11 mouse cellular contexts compared by ENCODE assay signal in genomic region chr14:46636364-46636763, GRCm38 (mm10).
DNase-seq lines count a peak whose midpoint lies in the region; ATAC-seq and TF ChIP-seq lines count a peak whose summit lies in the region.
"Had no signal": no experiment of that assay in that cellular context is flagged by ENCODE, and none has a peak within 500 bp of the region (broad histone marks: within the 10 kb centered on the region; RNA-seq: fewer than 3 reads in every experiment).

No protein-coding gene starts in this region.

- peaks cover 22% of the 10 kb centered on the region for H3K4me1 ChIP-seq in heart, embryonic 10.5 days
- H3K4me1 ChIP-seq in intestine, embryonic 16.5 days (ENCODE audit: control insufficient read depth, insufficient read depth, low read length): peaks cover 7% of the 10 kb centered on the region

- H3K4me3 ChIP-seq in C2C12 (ENCODE audit: insufficient read depth, poor library complexity, severe bottlenecking): no peak overlapping the region
- no peak overlapping the region for H3K4me3 ChIP-seq in heart, embryonic 10.5 days
- H3K4me3 ChIP-seq in intestine, embryonic 16.5 days (ENCODE audit: low read length): no peak overlapping the region
- H3K4me3 ChIP-seq: forebrain, embryonic 13.5 days; hindbrain, embryonic 13.5 days had no signal

- no peaks in the 10 kb centered on the region for H3K79me3 ChIP-seq in C2C12 (ENCODE audit: low read depth)

- no peaks in the 10 kb centered on the region for H3K79me2 ChIP-seq in C2C12 (ENCODE audit: control insufficient read depth, insufficient read depth)

- no peaks in the 10 kb centered on the region for H3K9me3 ChIP-seq in heart, embryonic 10.5 days
- H3K9me3 ChIP-seq in intestine, embryonic 16.5 days (ENCODE audit: control insufficient read depth, low read length): no peaks in the 10 kb centered on the region
- H3K9me3 ChIP-seq: forebrain, embryonic 13.5 days; hindbrain, embryonic 13.5 days had no signal

- no peak overlapping the region for H3K4me2 ChIP-seq in intestine, embryonic 16.5 days (ENCODE audit: low read depth, low read length)
- H3K4me2 ChIP-seq: forebrain, embryonic 13.5 days; hindbrain, embryonic 13.5 days had no signal

- H3K36me3 ChIP-seq in C2C12 (ENCODE audit: control insufficient read depth, insufficient read depth): no peaks in the 10 kb centered on the region
- no peaks in the 10 kb centered on the region for H3K36me3 ChIP-seq in heart, embryonic 10.5 days
- no peaks in the 10 kb centered on the region for H3K36me3 ChIP-seq in intestine, embryonic 16.5 days (ENCODE audit: control insufficient read depth, insufficient read depth, low read length)
- H3K36me3 ChIP-seq: hindbrain, embryonic 13.5 days had no signal

- H3K9ac ChIP-seq in intestine, embryonic 16.5 days (ENCODE audit: low read depth, low read length): no peak overlapping the region
- H3K9ac ChIP-seq: forebrain, embryonic 13.5 days; hindbrain, embryonic 13.5 days; liver, embryonic 14.5 days had no signal

- no peaks in the 10 kb centered on the region for H3K27me3 ChIP-seq in C2C12 (ENCODE audit: control insufficient read depth, insufficient read depth, insufficient read length)
- H3K27me3 ChIP-seq in heart, embryonic 10.5 days (ENCODE audit: insufficient read depth, poor library complexity, severe bottlenecking): no peaks in the 10 kb centered on the region
- H3K27me3 ChIP-seq in intestine, embryonic 16.5 days (replicated peaks; ENCODE audit: control insufficient read depth, insufficient read depth, low read length): no peaks in the 10 kb centered on the region

- TF ChIP-seq CTCF in C2C12 (IDR thresholded peaks at IDR 0.05; ENCODE audit: control insufficient read depth, insufficient read depth, insufficient read length): no peak

- 78% methylated on average over 6 of the region's 6 CpGs for WGBS in heart, embryonic 10.5 days
- 69% methylated on average over 6 of the region's 6 CpGs for WGBS in intestine, embryonic 16.5 days

- no peak overlapping the region for H3ac ChIP-seq in C2C12 (ENCODE audit: control insufficient read depth, insufficient read length, low read depth)

- 0 out of 2 replicates have a peak overlapping the region, but pooled peaks have one; percentile 3 for H3K27ac ChIP-seq in heart, embryonic 10.5 days
- no peak overlapping the region for H3K27ac ChIP-seq in intestine, embryonic 16.5 days (ENCODE audit: low read length)
- H3K27ac ChIP-seq: forebrain, embryonic 13.5 days; hindbrain, embryonic 13.5 days; liver, embryonic 14.5 days had no signal

- no peak for ATAC-seq in intestine, embryonic 16.5 days
- ATAC-seq in megakaryocyte-erythroid progenitor cell, adult 5-6 weeks (replicated peaks; ENCODE audit: low FRiP score, low TSS enrichment, poor library complexity, severe bottlenecking): no peak
- ATAC-seq: forebrain, embryonic 13.5 days had no signal

- DNase-seq in left cerebral cortex, adult 9 months (ENCODE audit: low spot score in 2 of 2): peak; percentile 4 to 17
- DNase-seq in left cerebral cortex, postnatal 14 days (ENCODE audit: low spot score in 2 of 2): no peak
- peak; percentile 29 for DNase-seq in adrenal gland, adult 8-10 months
- peak; percentile 59 for DNase-seq in heart, embryonic 10.5 days (ENCODE audit: low spot score)
- DNase-seq: kidney, postnatal 4 days had no signal

- intact Hi-C loops in left cerebral cortex, postnatal 14 days (cut with DNase I): no loop called here

TF ChIP-seq in C2C12, 6 proteins besides CTCF, POLR2A, EP300 and RAD21:
- TF ChIP-seq FOSL1 (IDR thresholded peaks at IDR 0.05; ENCODE audit: insufficient read depth, low read length, poor library complexity, severe bottlenecking): peak; percentile 97
- no peak for TF ChIP-seq CEBPB (IDR thresholded peaks at IDR 0.05; ENCODE audit: low read depth)
- TF ChIP-seq USF1 (IDR thresholded peaks at IDR 0.05; ENCODE audit: low read depth): no peak
- peak; percentile 83 for TF ChIP-seq MAX (IDR thresholded peaks at IDR 0.05)
- TF ChIP-seq MYOD1 (IDR thresholded peaks at IDR 0.05; ENCODE audit: control insufficient read depth, insufficient read length, low read depth): peak; percentile 81
- no peak for TF ChIP-seq MYOG (IDR thresholded peaks at IDR 0.05; ENCODE audit: control insufficient read depth, extremely low read depth, insufficient read length)

Comparison
In these comparisons a context has a peak if more than half of its experiments do, and no peak if none do; other contexts are left out.
1. DNase-seq: peak in left cerebral cortex, adult 9 months (2 of 2), adrenal gland, adult 8-10 months (single experiment) and heart, embryonic 10.5 days (single experiment); none in left cerebral cortex, postnatal 14 days (0 of 2).